Mouse (Mus musculus): ENCODE results near the gene Prickle3. TPM values are rescaled to one million over a fixed set of nuclear protein-coding genes. Genes with fewer than 3 reads are reported as not detected.
"Not testable (repeated sequence)": the region's sequence is repeated elsewhere in the genome, so short reads cannot be mapped to it uniquely, and the experiment has no call there.

The Prickle3 gene
- polyA plus RNA-seq, 1 experiment: not detected

- no peak for TF ChIP-seq GATA1 (IDR thresholded peaks at IDR 0.05; ENCODE audit: low read length)
Observed at GRCm38 (mm10) chrX:7692862-7693261, 35.8 kb downstream of the Prickle3 start.

GRCm38 (mm10) chrX:7696520-7696919 is 39.5 kb downstream of the Prickle3 start:
- TF ChIP-seq GATA1 (IDR thresholded peaks at IDR 0.05; ENCODE audit: low read length): no peak

- TF ChIP-seq GATA1 (IDR thresholded peaks at IDR 0.05; ENCODE audit: low read length): no peak
Observed at GRCm38 (mm10) chrX:7696954-7697381, 39.9 kb downstream of the Prickle3 start, which contains the start of gene Gpkow. Gene Gpkow, plus strand, starts transcription at chrX:7697131.

- not testable (repeated sequence) for TF ChIP-seq GATA1 (IDR thresholded peaks at IDR 0.05; ENCODE audit: low read length)
Observed at GRCm38 (mm10) chrX:7714135-7714899, 57.3 kb downstream of the Prickle3 start, which contains the start of gene Wdr45. Gene Wdr45, plus strand, starts transcription at chrX:7714333.

Other genes starting within 250 kb of the Prickle3 start
- 0.21 and 0.60 TPM in 2 replicates for gene Foxp3, start 83.6 kb upstream of the Prickle3 start, polyA plus RNA-seq (2012)
- gene Ppp1r3f, start 83.0 kb upstream of the Prickle3 start, polyA plus RNA-seq (2012): 1.9 and 2.3 TPM in 2 replicates
- gene Ccdc22, start 51.7 kb upstream of the Prickle3 start, polyA plus RNA-seq (2012): 31.8 and 33.6 TPM in 2 replicates
- gene Cacna1f, start 50.2 kb upstream of the Prickle3 start, polyA plus RNA-seq (2012): 0.02 and 0.10 TPM in 2 replicates
- 0.18 and 0.27 TPM in 2 replicates for gene Syp, start 18.8 kb upstream of the Prickle3 start, polyA plus RNA-seq (2012)
- 8.9 and 13.9 TPM in 2 replicates for gene Plp2, start 14.1 kb downstream of the Prickle3 start, polyA plus RNA-seq (2012)
- not detected in 2 replicates for gene Magix, start 24.0 kb downstream of the Prickle3 start, polyA plus RNA-seq (2012)
- gene Gpkow, start 39.9 kb downstream of the Prickle3 start, polyA plus RNA-seq (2012): 6.1 and 9.3 TPM in 2 replicates
- 14.2 and 17.0 TPM in 2 replicates for gene Wdr45, start 57.1 kb downstream of the Prickle3 start, polyA plus RNA-seq (2012)
- gene Gm45208, start 65.0 kb downstream of the Prickle3 start, polyA plus RNA-seq (2012): 1.5 and 4.7 TPM in 2 replicates
- 9.2 and 10.4 TPM in 2 replicates for gene Praf2, start 71.2 kb downstream of the Prickle3 start, polyA plus RNA-seq (2012)
- gene Ccdc120, start 93.6 kb downstream of the Prickle3 start, polyA plus RNA-seq (2012): 9.6 and 11.4 TPM in 2 replicates
- 36.2 and 43.7 TPM in 2 replicates for gene Tfe3, start 105.3 kb downstream of the Prickle3 start, polyA plus RNA-seq (2012)
- gene Gripap1, start 132.5 kb downstream of the Prickle3 start, polyA plus RNA-seq (2012): 23.3 and 28.3 TPM in 2 replicates
- gene Kcnd1, start 165.0 kb downstream of the Prickle3 start, polyA plus RNA-seq (2012): 0.22 and 0.31 TPM in 2 replicates
- 71.5 and 82.8 TPM in 2 replicates for gene Otud5, start 184.1 kb downstream of the Prickle3 start, polyA plus RNA-seq (2012)
- gene Pim2, start 221.0 kb downstream of the Prickle3 start, polyA plus RNA-seq (2012): 14.2 and 14.5 TPM in 2 replicates
- 60.7 and 69.5 TPM in 2 replicates for gene Slc35a2, start 226.8 kb downstream of the Prickle3 start, polyA plus RNA-seq (2012)
- gene Pqbp1, start 242.0 kb downstream of the Prickle3 start, polyA plus RNA-seq (2012): 179 and 197 TPM in 2 replicates
- gene Timm17b, start 242.1 kb downstream of the Prickle3 start, polyA plus RNA-seq (2012): 129 and 177 TPM in 2 replicates